In the genomic region with DNA sequence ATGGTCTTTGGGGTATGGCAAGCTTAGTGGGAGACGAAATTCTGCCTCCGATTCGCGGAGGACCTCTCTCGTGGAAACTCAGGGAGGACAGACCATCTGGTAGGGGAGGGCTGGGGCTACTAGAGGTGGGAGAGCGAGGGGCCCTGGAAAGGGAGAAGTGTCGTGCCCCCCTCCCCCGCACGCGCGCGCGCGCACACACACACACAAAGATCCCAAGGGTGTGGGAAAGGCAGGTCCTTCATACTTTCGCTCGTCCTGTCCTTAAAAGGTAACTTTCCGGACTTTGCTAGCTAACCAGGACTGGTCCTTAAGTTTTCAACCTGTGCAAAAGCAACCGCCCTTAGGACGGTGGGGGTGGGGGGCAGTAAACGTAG, we compare ENCODE assay signal across 8 mouse cellular contexts.
DNase-seq lines count a peak whose midpoint lies in the region; ATAC-seq and TF ChIP-seq lines count a peak whose summit lies in the region.

No protein-coding gene starts in this region.

- peaks cover 4% of the 10 kb centered on the region; the same call in 1 of the 2 replicates for H3K4me1 ChIP-seq in forebrain, embryonic 11.5 days (replicated peaks; ENCODE audit: control insufficient read depth, insufficient read depth, low read length)
- peaks cover 20% of the 10 kb centered on the region for H3K4me1 ChIP-seq in kidney, embryonic 15.5 days

- peak overlapping the region; percentile 53 for H3K4me3 ChIP-seq in forebrain, embryonic 11.5 days (ENCODE audit: low read depth, low read length)
- H3K4me3 ChIP-seq in kidney, embryonic 15.5 days (replicated peaks) = peak overlapping the region; percentile 67
- peak overlapping the region; percentile 10 for H3K4me3 ChIP-seq in myocyte

- no peak for TF ChIP-seq POLR2A in myocyte (IDR thresholded peaks at IDR 0.05; ENCODE audit: insufficient read length, low read depth)

- H3K27me3 ChIP-seq in forebrain, embryonic 11.5 days (ENCODE audit: control insufficient read depth, insufficient read depth, low read length) = peaks cover 23% of the 10 kb centered on the region
- H3K27me3 ChIP-seq in kidney, embryonic 15.5 days = peaks cover 40% of the 10 kb centered on the region
- no peaks in the 10 kb centered on the region for H3K27me3 ChIP-seq in myocyte (ENCODE audit: control insufficient read depth, insufficient read depth, insufficient read length)

- H3K79me2 ChIP-seq in myocyte (ENCODE audit: control insufficient read depth, insufficient read depth) = no peaks in the 10 kb centered on the region

- DNase-seq in cerebellum, adult 8-10 months = peak; percentile 5
- no peak for DNase-seq in cerebellum, adult 9-10 months
- DNase-seq in A20 (ENCODE audit: low read depth, low spot score) = peak; percentile 17
- peak; percentile 65 for DNase-seq in forebrain, embryonic 11.5 days (ENCODE audit: low spot score)
- no peak for DNase-seq in urinary bladder, postnatal 36 days (ENCODE audit: low spot score in 2 of 2)

- H3K9me3 ChIP-seq in forebrain, embryonic 11.5 days (ENCODE audit: control insufficient read depth, low read length) = no peaks in the 10 kb centered on the region
- no peaks in the 10 kb centered on the region for H3K9me3 ChIP-seq in kidney, embryonic 15.5 days (replicated peaks)

- H3K4me2 ChIP-seq in forebrain, embryonic 11.5 days (ENCODE audit: low read depth, low read length, severe bottlenecking) = peak overlapping the region; percentile 96
- H3K4me2 ChIP-seq in kidney, embryonic 15.5 days = peak overlapping the region; percentile 100
- H3K4me2 ChIP-seq in myocyte (ENCODE audit: low read depth) = peak overlapping the region; percentile 62

- H3K9ac ChIP-seq in forebrain, embryonic 11.5 days (ENCODE audit: low read length) = peak overlapping the region; percentile 20; the same call in 1 of the 2 replicates
- peak overlapping the region; percentile 35 for H3K9ac ChIP-seq in kidney, embryonic 15.5 days

- 3% methylated on average over 20 of the region's 20 CpGs for WGBS in forebrain, embryonic 11.5 days
- WGBS in kidney, embryonic 15.5 days = under 1% methylated on average over 20 of the region's 20 CpGs

- H3ac ChIP-seq in myocyte (ENCODE audit: control insufficient read depth, insufficient read length) = no peak overlapping the region

- ATAC-seq in forebrain, embryonic 11.5 days (replicated peaks; ENCODE audit: low FRiP score) = peak; percentile 62
- peak; percentile 31 for ATAC-seq in kidney, embryonic 15.5 days (replicated peaks; ENCODE audit: low FRiP score)
- no peak for ATAC-seq in activated CD4-positive, CD25-positive, alpha-beta regulatory T cell, adult 4 months

- H3K27ac ChIP-seq in forebrain, embryonic 11.5 days (ENCODE audit: low read depth, low read length) = no peak overlapping the region
- no peak overlapping the region for H3K27ac ChIP-seq in kidney, embryonic 15.5 days

- H3K36me3 ChIP-seq in forebrain, embryonic 11.5 days (ENCODE audit: control insufficient read depth, insufficient read depth, low read length) = no peaks in the 10 kb centered on the region
- no peaks in the 10 kb centered on the region for H3K36me3 ChIP-seq in kidney, embryonic 15.5 days
- no peaks in the 10 kb centered on the region for H3K36me3 ChIP-seq in myocyte (ENCODE audit: control insufficient read depth, insufficient read depth)

TF ChIP-seq in myocyte, 11 proteins besides CTCF, POLR2A, EP300 and RAD21:
- no peak for TF ChIP-seq MYOD1 (IDR thresholded peaks at IDR 0.05; ENCODE audit: control insufficient read depth in 1 of 3, insufficient read length in 2 of 3, low read depth in 2 of 3)
- TF ChIP-seq MYOG (IDR thresholded peaks at IDR 0.05; ENCODE audit: control insufficient read depth in 1 of 3, insufficient read depth in 1 of 3, insufficient read length in 2 of 3, low read depth in 2 of 3) = no peak

Comparison
In these comparisons a context has a peak if more than half of its experiments do, and no peak if none do; other contexts are left out.
1. DNase-seq: peak in cerebellum, adult 8-10 months (single experiment), A20 (single experiment) and forebrain, embryonic 11.5 days (single experiment); none in cerebellum, adult 9-10 months (single experiment) and urinary bladder, postnatal 36 days (0 of 2).
2. H3K4me3 ChIP-seq: peak in every context shown above with its lines; median percentile 67 in kidney, embryonic 15.5 days; 53 in forebrain, embryonic 11.5 days; 10 in myocyte.
3. Peak in every context shown above with its lines, with median percentiles within 50 percentile points of each other: H3K4me2 ChIP-seq.